ENCODE assay signal across 17 mouse cellular contexts in genomic region chr14:121620567-121620966, GRCm38 (mm10).
"Had no signal": no experiment of that assay in that cellular context is flagged by ENCODE, and none has a peak within 500 bp of the region (broad histone marks: within the 10 kb centered on the region; RNA-seq: fewer than 3 reads in every experiment).

No protein-coding gene starts in this region.

- ATAC-seq: liver, postnatal 0 days; lung, postnatal 0 days; midbrain, embryonic 13.5 days; midbrain, embryonic 15.5 days had no signal

- H3K27me3 ChIP-seq: lung, embryonic 15.5 days; midbrain, embryonic 13.5 days; midbrain, embryonic 15.5 days; neural tube, embryonic 12.5 days had no signal

- H3K27ac ChIP-seq: lung, embryonic 15.5 days; macrophage; midbrain, embryonic 13.5 days; midbrain, embryonic 15.5 days; neural tube, embryonic 12.5 days had no signal

- H3K4me3 ChIP-seq: lung, embryonic 15.5 days; megakaryocyte, embryonic 14.5 days; midbrain, embryonic 13.5 days; midbrain, embryonic 15.5 days; neural tube, embryonic 12.5 days had no signal

- H3K4me2 ChIP-seq: lung, embryonic 15.5 days; midbrain, embryonic 11.5 days; midbrain, embryonic 13.5 days; midbrain, embryonic 15.5 days; neural tube, embryonic 12.5 days had no signal

- H3K36me3 ChIP-seq: neural tube, embryonic 12.5 days had no signal

- H3K9me3 ChIP-seq: lung, embryonic 15.5 days; midbrain, embryonic 13.5 days; midbrain, embryonic 15.5 days; neural tube, embryonic 12.5 days had no signal

- H3K4me1 ChIP-seq: lung, embryonic 15.5 days; megakaryocyte, embryonic 14.5 days; midbrain, embryonic 13.5 days; midbrain, embryonic 15.5 days; neural tube, embryonic 12.5 days had no signal

- H3K9ac ChIP-seq: liver, postnatal 0 days; lung, embryonic 15.5 days; midbrain, embryonic 13.5 days; midbrain, embryonic 15.5 days; neural tube, embryonic 12.5 days had no signal

- DNase-seq: liver, postnatal 0 days; lung, adult 2 months; lung, postnatal 14 days; lung, postnatal 36 days; right cerebral cortex, postnatal 14 days; spleen, adult 18-20 months; thymus, adult 18-20 months; thymus, postnatal 14 days; thymus, postnatal 36 days had no signal
